Mouse (Mus musculus): ENCODE data around the gene Rasgef1c.

Gene Rasgef1c

GRCm38 (mm10) chr11:49901659-49902458 is at the start of gene Rasgef1c:
TSS of gene Rasgef1c (plus strand) at chr11:49901835.
- in situ Hi-C loops (cut with MboI, MseI), result no loop called here

GRCm38 (mm10) chr11:49855144-49855543 is 46.5 kb upstream of the Rasgef1c start:
- in situ Hi-C loops (cut with MboI, MseI), result no loop called here

- in situ Hi-C loops (cut with MboI, MseI), result no loop called here
These were observed 40.5 kb upstream of the Rasgef1c start for GRCm38 (mm10) chr11:49861139-49861538.

GRCm38 (mm10) chr11:49863926-49864325 is 37.7 kb upstream of the Rasgef1c start:
- in situ Hi-C loops (cut with MboI, MseI), result no loop called here

DNA sequence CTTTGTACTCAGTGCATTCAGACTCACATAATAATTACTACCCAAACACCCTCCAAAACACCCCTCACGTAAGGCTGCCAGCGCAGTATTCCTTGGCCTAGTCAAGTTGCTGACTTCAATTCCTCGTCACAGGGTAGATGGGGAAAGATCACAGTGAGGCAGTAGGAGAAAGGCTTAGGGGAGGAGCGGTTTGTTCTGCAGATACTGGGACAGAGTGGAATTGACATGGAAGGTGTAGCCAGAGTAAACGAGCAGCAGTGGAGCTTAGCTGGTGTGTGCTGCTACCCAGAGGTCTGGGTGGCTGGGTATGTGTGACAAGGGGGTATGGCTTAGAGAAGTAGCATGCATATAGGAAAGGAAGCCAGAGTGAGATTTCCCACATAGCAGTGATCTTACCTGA is 34.3 kb upstream of the Rasgef1c start:
- in situ Hi-C loops (cut with MboI, MseI), result loop anchor here (5.0 kb wide), 1 partner anchor 215 kb away; no protein-coding TSS in a partner anchor

- in situ Hi-C loops (cut with MboI, MseI), result loop anchor here (5.0 kb wide), 1 partner anchor 217 kb away; no protein-coding TSS in a partner anchor
These were observed 31.9 kb upstream of the Rasgef1c start for GRCm38 (mm10) chr11:49869762-49870161.

- in situ Hi-C loops (cut with MboI, MseI), result no loop called here
These were observed 29.7 kb upstream of the Rasgef1c start for GRCm38 (mm10) chr11:49871914-49872313.

DNA sequence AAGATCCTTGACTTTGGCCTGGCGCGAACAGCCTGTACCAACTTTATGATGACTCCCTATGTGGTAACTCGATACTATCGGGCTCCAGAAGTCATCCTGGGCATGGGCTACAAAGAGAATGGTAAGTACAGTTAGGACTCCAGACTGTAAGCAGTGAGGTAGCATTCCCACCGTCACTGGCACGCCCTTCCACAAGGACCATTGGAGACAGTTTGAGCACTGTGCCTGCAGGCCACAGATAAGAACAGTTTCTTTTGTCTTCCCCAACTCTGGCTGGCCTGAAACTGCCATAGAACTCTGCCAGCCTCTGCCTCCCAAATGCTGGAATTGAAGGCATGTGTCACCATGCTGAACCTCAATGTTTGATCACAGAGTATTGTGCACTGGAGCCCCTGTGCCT is 28.9 kb upstream of the Rasgef1c start:
- in situ Hi-C loops (cut with MboI, MseI), result no loop called here

- in situ Hi-C loops (cut with MboI, MseI), result no loop called here
These were observed 24.5 kb upstream of the Rasgef1c start for GRCm38 (mm10) chr11:49876948-49877817.

GRCm38 (mm10) chr11:49879950-49880642 is 21.5 kb upstream of the Rasgef1c start:
- in situ Hi-C loops (cut with MboI, MseI), result no loop called here

GRCm38 (mm10) chr11:49883394-49883793 is 18.2 kb upstream of the Rasgef1c start:
- in situ Hi-C loops (cut with MboI, MseI), result no loop called here

- in situ Hi-C loops (cut with MboI, MseI), result no loop called here
These were observed 13.2 kb upstream of the Rasgef1c start for GRCm38 (mm10) chr11:49888469-49888868.

DNA sequence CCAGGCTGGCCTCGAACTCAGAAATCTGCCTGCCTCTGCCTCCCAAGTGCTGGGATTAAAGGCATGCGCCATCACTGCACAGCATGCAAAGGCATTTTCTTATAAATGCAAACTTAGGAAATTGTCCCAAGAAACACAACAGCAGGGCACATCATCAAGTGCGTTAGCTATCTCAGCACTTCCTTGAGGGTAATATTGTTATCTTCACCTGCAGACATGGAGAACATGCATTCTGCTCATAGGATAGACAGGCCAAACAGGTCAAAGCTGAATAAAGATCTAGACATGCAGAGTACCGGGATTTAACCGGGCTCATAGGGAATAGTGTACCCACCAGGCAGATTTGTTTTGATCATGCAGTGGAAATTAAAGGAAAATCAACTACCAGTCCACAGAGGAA is 9.6 kb upstream of the Rasgef1c start:
- in situ Hi-C loops (cut with MboI, MseI), result loop anchor here (5.0 kb wide), 1 partner anchor 65 kb away; no protein-coding TSS in a partner anchor

DNA sequence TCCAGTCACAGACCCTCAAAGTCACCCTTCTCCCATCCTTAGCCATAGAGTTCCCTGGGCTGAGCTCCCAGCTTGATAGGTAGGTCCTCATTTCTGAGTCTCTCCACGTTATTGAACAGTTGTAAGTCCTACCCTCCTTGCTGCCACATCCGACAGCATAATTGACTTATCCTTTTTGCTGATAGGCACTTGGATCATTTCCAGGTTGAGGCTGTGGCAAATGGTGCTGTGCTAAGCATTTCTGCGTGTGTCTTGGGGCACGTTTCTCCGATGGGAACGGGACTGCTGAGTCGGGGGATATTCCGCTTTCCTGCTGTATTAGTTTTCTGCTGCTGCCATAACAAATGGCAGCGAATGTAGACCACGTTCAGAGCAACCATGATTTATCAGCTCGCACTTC is 7.8 kb upstream of the Rasgef1c start:
- in situ Hi-C loops (cut with MboI, MseI), result loop anchor here (5.0 kb wide), 1 partner anchor 63 kb away; no protein-coding TSS in a partner anchor

DNA sequence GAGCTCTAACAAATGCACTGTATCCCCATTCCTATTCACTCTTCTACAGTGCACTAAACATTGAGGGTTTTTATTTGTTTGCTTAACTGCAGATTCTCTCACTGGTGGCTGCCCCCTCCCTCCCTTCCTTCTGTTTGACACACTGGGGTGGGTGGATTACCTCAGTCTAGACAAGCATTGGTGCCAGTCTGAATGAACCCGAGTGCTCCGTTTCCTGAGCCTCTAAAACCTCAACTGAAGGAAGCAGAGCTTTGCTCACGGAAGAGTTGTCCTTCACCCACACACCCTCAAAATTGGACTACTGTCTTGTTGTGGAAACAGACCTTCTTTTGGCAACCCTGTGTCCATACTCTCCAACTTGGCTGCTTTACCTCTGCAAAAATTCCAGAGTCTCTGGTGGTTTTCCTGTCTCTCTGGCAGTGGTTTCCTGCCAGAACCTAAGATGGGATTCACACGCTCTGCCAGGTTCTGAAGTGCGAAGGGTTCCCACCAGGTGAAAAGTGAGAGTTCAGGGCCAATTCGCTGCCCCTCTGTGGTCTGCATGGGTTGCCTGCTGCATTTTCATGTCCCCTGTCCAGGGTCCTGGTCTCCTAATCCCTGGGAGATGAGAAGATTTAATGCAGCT is 5.6 kb upstream of the Rasgef1c start:
- in situ Hi-C loops (cut with MboI, MseI), result no loop called here

- in situ Hi-C loops (cut with MboI, MseI), result no loop called here
These were observed 1.6 kb upstream of the Rasgef1c start for GRCm38 (mm10) chr11:49900043-49900442.

DNA sequence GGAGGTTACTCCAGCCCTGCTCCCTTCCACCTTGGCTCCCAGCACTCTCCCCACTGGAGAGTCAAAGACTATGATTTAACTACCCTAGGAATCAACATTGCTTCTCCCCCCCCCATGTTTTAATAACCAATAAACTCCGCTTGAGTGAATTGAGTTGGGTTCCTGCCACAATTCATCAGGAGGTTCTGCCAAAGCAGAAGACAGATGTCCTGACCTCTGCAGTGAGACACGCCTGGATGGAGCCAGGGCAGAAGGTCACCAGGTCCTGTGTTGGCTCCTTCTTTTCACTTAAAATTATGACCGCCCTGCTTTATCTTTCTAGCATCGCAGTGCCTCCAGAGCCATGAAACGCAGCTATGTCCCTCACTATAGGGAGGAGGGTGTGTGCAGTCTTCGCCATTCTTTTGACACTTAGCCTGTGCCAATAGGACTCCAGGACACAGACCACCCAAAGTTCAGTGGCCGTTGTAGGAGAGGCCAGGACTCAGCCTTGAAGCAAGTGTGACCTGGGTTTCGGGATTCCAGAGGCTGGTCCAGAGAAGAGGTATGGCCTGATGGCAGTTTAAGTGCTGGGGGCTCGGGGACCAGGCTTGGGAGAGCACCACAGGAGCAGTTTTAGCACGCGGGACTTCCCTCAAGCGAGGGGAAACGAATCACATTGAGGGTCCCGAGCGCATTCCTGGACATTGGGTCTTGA is 525 bp upstream of the Rasgef1c start:
- in situ Hi-C loops (cut with MboI, MseI), result no loop called here

DNA sequence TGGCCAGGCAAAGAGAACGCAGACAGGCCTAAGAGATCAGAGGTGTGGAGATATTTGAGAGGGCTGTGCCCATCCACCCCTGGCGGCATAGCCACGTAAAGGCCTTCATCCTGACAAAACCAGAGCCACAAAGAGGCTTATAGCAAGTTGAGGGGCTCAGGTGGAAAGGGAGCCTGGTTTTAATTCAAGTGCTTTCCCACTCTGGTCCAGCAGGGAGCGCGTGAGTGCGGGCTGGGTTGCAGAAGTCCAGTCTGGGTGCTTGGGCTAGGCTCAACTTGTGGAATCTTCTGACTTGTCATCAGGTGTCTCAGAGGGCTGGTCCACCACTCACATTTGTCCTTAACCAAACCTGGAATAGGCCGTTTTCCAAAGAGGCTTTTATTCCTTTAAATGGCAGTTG is 1.7 kb downstream of the Rasgef1c start:
- in situ Hi-C loops (cut with MboI, MseI), result no loop called here

DNA sequence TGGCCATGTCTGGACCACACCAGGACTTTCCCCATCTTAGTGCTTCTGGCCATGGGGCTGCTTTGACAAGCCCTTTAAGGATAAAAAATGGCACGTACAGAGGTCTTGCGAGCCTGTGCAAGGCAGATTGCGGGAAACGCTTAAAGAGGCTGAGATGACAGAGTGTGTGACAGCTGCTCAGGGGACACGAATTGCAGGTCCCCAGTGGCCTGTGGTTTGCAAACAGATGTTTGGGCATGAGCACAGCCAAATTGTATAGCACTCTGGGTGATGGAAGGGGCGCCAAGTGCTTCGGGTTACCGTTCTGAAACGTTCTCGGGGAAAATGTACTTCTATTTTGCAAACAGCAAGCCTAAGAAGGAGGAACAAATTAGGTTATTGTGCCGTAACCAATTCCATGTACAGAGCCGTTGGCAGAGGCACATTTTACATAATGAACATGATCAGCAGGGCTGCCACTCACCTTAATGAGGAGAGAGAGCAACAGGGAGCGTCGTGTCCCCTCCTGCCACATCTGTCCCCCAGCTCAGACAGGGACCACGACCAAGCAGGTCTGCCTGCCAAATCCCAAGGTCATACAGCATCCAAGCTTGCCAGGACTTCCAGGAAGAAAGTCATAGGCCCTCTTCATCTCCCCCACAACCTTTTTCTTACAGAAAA is 17.0 kb downstream of the Rasgef1c start:
- in situ Hi-C loops (cut with MboI, MseI), result no loop called here

- in situ Hi-C loops (cut with MboI, MseI), result no loop called here
These were observed 17.7 kb downstream of the Rasgef1c start for GRCm38 (mm10) chr11:49919304-49919703.
